Mouse (Mus musculus) thymus, postnatal 25 days (tissue): Measurements from ENCODE around the gene Itga7.

Experiments used
- DNase-seq: peaks from one replicate; pipeline ENCODE4 v3.0.0; 2022

Itga7 gene

DNA sequence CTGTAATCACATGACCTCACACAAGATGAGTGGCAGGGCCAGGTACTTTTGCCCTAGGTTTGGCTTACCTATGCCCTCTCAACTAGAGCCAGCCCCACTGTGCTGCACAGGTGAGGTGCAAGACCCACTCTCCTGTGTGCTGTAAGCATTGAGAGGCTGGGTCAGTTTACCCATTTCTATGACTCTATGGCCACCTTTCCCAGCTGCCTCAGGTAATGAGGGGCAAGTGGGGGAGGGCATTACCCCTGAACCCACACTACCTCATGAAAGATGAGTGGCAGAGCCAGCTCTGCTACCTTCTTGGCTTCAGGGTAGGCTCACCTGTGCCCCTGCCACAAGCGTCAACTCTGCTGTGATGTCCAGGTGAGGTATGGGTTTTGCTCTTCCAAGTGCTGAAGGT, 62.2 kb downstream of the Itga7 start:
- DNase-seq = no peak

GRCm38 (mm10) chr10:128996523-128997040, 63.0 kb downstream of the Itga7 start:
- DNase-seq = no peak

- no peak for DNase-seq
These were observed 70.7 kb downstream of the Itga7 start for GRCm38 (mm10) chr10:129004032-129004920.
